Mouse (Mus musculus) thymus, adult 2 months (tissue): ENCODE data around the gene Hsd17b14.

ENCODE experiments used
- CTCF ChIP-seq: fragments of 200-500 bp; IDR thresholded peaks from 2 replicates; pipeline ENCODE4 v1.5.1; 2012; ENCODE audit warnings: mild to moderate bottlenecking, control low read depth, low read length, moderate library complexity, borderline replicate concordance; ENCODE audit not compliant: control insufficient read depth, poor library complexity, insufficient read depth; ENCODE audit errors: extremely low read depth
- POLR2A ChIP-seq: fragments of 200-500 bp; IDR thresholded peaks from 2 replicates; pipeline ENCODE4 v1.6.1; 2012; ENCODE audit warnings: mild to moderate bottlenecking, low read length, control low read depth, moderate library complexity; ENCODE audit not compliant: control insufficient read depth, poor library complexity, insufficient read depth; ENCODE audit errors: extremely low read depth

- TF ChIP-seq CTCF, result no peak
- TF ChIP-seq POLR2A, result no peak
Measured at GRCm38 (mm10) chr7:45544525-45544924, 10.2 kb upstream of the Hsd17b14 start.
